Mouse (Mus musculus) embryonic facial prominence, embryonic 10.5 days (tissue): ENCODE data around the gene Pigg. TPM values are rescaled to one million over a fixed set of nuclear protein-coding genes. Genes with fewer than 3 reads are reported as not detected.

Experiments used
- DNase-seq: peaks from one replicate; pipeline ENCODE4 v3.0.0-alpha.2; 2017; ENCODE audit warnings: low spot score
- H3K27ac ChIP-seq: fragments of 300-500 bp; sonication (generic); replicated peaks from 2 replicates; pipeline ENCODE4 v1.5.1; 2016; ENCODE audit warnings: mild to moderate bottlenecking
- H3K27me3 ChIP-seq: fragments of 300-500 bp; sonication (generic); replicated peaks from 2 replicates; pipeline ENCODE4 v1.6.1; 2016; ENCODE audit warnings: low read depth, mild to moderate bottlenecking; ENCODE audit not compliant: poor library complexity, severe bottlenecking
- H3K36me3 ChIP-seq: fragments of 300-500 bp; sonication (generic); replicated peaks from 2 replicates; pipeline ENCODE4 v1.6.1; 2016; ENCODE audit warnings: mild to moderate bottlenecking, moderate library complexity
- H3K4me1 ChIP-seq: fragments of 300-500 bp; sonication (generic); 2 replicates; pipeline ENCODE4 v1.6.1; 2016
- H3K4me3 ChIP-seq: fragments of 300-500 bp; sonication (generic); 2 replicates; pipeline ENCODE4 v1.5.1; 2016; ENCODE audit warnings: mild to moderate bottlenecking, moderate library complexity
- H3K9me3 ChIP-seq: fragments of 300-500 bp; sonication (generic); 2 replicates; pipeline ENCODE4 v1.6.1; 2016; ENCODE audit warnings: mild to moderate bottlenecking
- WGBS: fragments of 180-500 bp; shearing (Covaris S2); methylation state at CpG from one replicate; pipeline ENCODE4 v1.1.7; 2016; 5-methylcytosine and 5-hydroxymethylcytosine counted together
- polyA plus RNA-seq: library from polyadenylated mRNA; unstranded; fragments of >200 nt; fragmentation: Nextera tagmentation; extraction: Ambion mirVana; gene quantifications from 2 replicates; pipeline ENCODE4 v1.2.1, GENCODE M21; 2016

The Pigg gene
- polyA plus RNA-seq, 1 experiment from 2014 or later, result 6.4 TPM

DNA sequence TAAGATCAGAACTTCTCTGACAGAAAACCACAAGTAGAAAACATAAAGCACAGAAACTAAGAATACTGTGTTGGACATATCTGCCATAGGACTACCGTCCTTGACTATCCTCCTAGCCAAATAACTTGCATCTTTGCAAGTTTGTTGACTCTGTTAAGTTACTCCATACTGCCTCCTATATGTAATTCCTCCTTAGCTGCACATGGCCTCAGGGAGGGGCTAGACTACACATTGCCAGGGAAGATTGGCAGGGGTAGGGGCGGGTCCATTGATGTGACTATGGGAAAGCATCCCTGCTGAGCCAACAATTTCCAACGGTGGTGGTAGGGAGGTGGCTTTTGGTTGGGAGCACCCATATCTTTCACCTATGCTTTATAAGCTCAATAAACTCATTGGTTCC lies 49.9 kb downstream of the Pigg start:
- peaks cover 54% of the 10 kb centered on the region for H3K27me3 ChIP-seq
- WGBS, result 26% methylated on average over 3 of the region's 3 CpGs
- H3K9me3 ChIP-seq, result 0 out of 2 replicates have a peak, but pooled peaks cover 2% of the 10 kb centered on the region
- H3K4me1 ChIP-seq, result peaks cover 11% of the 10 kb centered on the region
- no peak overlapping the region for H3K27ac ChIP-seq
- H3K36me3 ChIP-seq, result no peaks in the 10 kb centered on the region
- no peak for DNase-seq
- no peak overlapping the region for H3K4me3 ChIP-seq

DNA sequence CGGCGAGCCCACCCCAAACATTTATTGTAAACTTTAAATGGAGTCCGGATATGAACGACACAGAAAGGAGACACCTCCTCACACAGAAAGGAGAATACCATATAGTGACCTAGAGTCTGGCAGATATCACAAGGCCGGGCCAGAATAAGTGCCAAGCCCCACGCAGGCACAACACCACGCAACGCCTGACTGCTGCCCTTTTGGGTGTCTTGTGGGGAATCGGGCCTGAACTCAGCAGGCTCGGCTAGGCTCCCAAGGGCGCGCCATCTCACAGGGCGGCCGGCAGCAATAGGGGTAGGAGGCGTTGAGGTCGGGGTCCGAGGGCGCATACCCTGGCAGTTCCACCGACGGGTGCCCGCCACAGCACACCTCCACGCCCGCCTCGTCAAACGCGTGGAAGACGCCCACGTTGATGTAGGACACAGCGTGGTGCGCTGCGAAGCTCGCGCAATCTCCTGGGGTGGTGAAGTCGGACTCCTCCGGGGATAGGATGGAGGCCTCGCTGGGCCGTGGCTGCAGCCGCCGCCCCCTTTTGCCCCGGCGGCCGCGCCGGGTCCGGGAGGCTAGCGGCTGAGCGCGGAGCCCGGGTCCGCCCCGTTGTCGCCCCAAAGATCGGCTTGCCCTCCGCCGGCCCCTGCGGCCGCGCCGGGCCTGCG lies 54.0 kb downstream of the Pigg start:
- peaks cover 27% of the 10 kb centered on the region for H3K4me1 ChIP-seq
- H3K9me3 ChIP-seq, result no peaks in the 10 kb centered on the region
- no peaks in the 10 kb centered on the region for H3K36me3 ChIP-seq
- 2% methylated on average over 60 of the region's 60 CpGs for WGBS
- peak overlapping the region; percentile 63 for H3K4me3 ChIP-seq
- no peak for DNase-seq
- H3K27ac ChIP-seq, result no peak overlapping the region
- H3K27me3 ChIP-seq, result peaks cover 96% of the 10 kb centered on the region

DNA sequence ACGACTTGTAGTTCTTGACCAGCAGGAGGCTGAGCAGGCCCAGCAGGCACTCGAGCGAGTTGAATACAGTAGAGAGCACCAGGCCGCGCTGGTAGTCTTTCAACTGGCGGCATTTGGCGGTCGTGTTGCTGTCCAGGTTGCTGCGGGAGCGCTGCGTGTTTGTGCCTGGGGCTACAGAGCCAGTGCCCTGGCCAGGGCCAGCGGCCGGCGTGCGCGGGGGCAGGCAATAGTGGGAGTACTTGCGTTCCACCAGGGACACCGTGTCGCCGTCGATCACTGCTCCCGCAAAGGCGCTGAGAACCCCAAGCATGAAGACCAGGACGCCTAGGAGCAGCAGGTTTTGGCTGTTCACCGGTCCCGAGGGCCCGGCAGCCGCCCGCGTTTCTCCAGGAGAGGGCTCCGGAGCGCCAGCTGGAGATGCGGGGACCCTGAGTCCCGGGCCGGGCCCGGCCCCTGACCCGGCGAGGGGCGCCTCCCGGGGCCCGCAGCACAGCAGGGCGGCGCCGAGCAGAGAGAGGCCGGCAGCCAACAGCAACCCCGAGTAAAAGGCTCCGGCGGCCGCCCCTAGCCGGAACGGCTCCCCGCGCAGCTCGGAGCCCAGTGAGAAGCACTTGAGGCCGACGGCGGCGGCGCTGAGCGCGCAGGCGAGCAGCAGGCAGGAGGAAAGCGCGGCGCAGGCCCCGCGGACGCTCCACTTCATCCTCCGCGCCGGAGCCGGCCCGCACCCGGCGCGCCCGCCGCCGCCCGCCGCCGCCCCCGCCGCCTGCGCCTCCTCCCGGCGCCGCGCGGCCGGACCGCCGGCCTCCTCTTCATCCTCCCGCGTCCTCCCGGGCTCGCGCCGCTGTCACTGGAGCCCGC lies 54.8 kb downstream of the Pigg start:
- peak; percentile 75 for DNase-seq
- Histone ChIP-seq H3K4me1 (peaks cover 27% of the 10 kb centered on the region), H3K36me3 (no peaks in the 10 kb centered on the region), H3K9me3 (no peaks in the 10 kb centered on the region), H3K27me3 (peaks cover 99% of the 10 kb centered on the region), H3K4me3 (peak overlapping the region; percentile 63), H3K27ac (0 out of 2 replicates have a peak overlapping the region, but pooled peaks have one; percentile 44)
- under 1% methylated on average over 100 of the region's 100 CpGs for WGBS

DNA sequence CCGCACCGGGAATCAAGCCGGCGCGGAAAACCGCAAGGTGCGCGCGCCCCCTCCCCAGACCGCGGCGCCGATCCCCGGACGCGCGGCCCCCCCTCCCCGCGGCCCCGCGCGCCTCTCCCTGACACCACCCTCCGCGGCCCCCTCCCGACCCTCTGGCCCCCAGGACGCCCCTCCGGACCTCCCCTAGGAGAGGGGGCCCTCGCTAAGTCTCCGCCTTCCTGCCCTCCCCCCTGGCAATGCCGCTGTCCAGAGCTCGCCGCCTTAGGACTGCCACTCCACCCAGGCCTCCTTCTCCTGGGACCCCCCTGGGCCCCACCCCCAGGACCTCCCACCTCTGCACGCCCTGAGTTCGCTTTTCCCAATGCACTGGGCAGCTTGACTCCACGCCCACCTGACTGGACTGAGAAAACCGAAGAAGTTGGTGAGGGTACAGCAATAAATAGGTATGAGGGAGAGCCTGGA lies 55.5 kb downstream of the Pigg start, which contains the start of gene Gm42517:
TSS of gene Gm42517 (minus strand) at position 52 of the 462 bp plus-strand sequence.
- Histone ChIP-seq H3K4me1 (peaks cover 27% of the 10 kb centered on the region), H3K36me3 (no peaks in the 10 kb centered on the region), H3K27me3 (peaks cover 100% of the 10 kb centered on the region), H3K4me3 (peak within 1 kb of the TSS; percentile 63), H3K9me3 (no peaks in the 10 kb centered on the region), H3K27ac (0 out of 2 replicates have a peak within 1 kb of the TSS, but pooled peaks have one; percentile 44)
- peak; percentile 47 for DNase-seq
- WGBS, result 2% methylated on average over 30 of the region's 36 CpGs

DNA sequence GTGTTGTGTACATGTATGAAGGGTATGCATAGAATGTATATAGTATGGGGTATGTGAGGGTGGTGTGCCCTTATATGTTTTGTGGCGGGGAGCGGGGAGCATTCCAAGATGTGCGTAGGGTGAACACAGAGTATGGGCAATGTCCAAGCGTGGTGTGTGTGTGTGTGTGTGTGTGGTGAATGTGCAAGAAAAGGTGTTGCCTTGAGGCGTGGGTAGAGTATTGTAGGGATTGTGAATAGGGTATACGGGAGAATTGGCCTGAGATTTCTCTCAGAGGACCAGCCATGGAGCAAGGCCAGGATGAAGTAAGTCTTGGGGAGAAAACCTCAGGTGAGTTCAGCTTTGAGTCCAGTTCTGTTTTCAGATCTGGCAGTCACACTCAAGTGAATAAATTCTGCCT lies 56.0 kb downstream of the Pigg start:
- peak overlapping the region; percentile 48 for H3K4me3 ChIP-seq
- no peaks in the 10 kb centered on the region for H3K36me3 ChIP-seq
- H3K4me1 ChIP-seq, result peaks cover 27% of the 10 kb centered on the region
- DNase-seq, result peak; percentile 36
- 5% methylated on average over 6 of the region's 6 CpGs for WGBS
- H3K27me3 ChIP-seq, result peaks cover 100% of the 10 kb centered on the region
- H3K9me3 ChIP-seq, result no peaks in the 10 kb centered on the region
- H3K27ac ChIP-seq, result no peak overlapping the region

DNA sequence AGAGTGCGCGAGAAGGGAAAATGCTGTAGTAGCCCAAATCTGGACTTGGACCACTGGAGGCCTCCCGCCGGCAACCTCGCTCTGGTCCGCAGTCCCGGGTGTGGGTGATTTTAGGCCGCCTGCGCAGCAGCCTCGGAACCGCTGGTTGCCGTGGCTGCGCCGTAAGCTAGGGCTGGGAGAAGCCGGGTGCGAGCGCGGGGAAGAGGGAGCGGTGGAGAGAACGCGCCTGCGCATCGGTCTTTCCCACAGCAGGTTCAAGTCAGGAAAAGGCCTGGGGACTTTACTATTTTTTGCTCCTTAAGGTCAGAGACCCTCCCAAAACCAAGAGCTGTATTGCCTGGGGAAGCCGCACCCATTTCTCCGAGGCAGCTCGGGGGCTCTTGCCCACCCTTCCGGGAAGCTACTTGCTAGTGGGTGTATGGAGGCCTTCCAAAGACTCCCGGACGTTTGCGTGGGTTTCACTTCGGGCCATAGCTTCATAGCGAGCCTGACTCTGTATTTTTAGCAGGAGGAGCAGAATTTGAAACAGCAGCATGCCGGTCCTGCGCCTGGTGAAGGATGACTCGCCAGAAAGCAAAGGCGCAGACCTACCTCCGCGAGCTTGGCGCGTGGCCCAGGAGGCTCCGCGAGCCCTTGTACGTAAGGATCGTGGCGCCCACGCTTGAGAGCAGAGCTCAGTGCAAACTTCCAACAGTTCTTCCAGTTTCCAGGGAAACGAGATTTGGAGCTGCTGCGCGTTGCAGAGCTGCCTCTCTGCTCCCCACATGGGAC lies 56.6 kb downstream of the Pigg start:
- H3K4me3 ChIP-seq, result peak overlapping the region; percentile 48
- no peak overlapping the region for H3K27ac ChIP-seq
- under 1% methylated on average over 49 of the region's 49 CpGs for WGBS
- no peaks in the 10 kb centered on the region for H3K9me3 ChIP-seq
- DNase-seq, result peak; percentile 61
- no peaks in the 10 kb centered on the region for H3K36me3 ChIP-seq
- peaks cover 100% of the 10 kb centered on the region for H3K27me3 ChIP-seq
- H3K4me1 ChIP-seq, result peaks cover 27% of the 10 kb centered on the region

DNA sequence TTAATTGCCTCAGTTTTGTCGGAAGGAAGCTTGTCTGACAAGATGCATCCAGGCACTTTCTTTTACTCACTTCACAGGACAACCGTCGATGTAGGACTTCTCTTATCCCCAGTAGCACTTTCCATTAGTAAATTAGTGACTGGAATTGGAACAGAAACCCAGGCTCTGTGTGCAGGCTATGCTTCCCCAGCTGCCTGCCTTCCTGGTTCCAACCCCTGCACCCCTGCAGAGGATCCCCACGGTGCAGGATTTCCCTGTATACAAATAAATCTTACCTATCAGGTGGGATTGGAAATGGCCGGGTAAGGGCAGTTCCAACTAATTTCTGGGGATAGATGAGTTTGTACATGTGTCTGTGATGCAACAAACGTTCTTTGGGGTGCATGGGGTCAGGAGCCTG lies 57.6 kb downstream of the Pigg start:
- Histone ChIP-seq H3K27ac (no peak overlapping the region), H3K36me3 (no peaks in the 10 kb centered on the region), H3K4me3 (no peak overlapping the region), H3K4me1 (peaks cover 30% of the 10 kb centered on the region), H3K9me3 (no peaks in the 10 kb centered on the region), H3K27me3 (peaks cover 95% of the 10 kb centered on the region)
- peak; percentile 13 for DNase-seq
- WGBS, result 3% methylated on average over 6 of the region's 6 CpGs

DNA sequence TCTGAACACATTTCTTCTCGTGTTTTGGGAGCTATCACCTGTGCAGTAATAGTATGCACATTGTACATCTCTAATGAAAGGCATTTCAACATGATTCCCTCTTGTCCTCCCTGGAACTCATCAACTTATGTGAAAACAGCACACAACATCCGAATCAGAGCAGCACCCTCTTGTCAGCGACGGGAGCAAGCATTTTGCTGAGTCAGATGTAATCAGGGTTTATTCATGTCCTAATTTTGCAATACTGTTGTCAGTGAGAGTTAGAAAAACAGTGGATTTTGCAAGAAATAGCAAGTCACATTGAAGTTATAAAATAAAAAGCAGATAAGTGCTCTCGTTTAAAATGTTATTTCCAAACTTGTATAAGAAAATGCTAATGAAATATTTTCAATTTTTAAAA lies 61.7 kb downstream of the Pigg start:
- Histone ChIP-seq H3K27me3 (peaks cover 57% of the 10 kb centered on the region), H3K27ac (no peak overlapping the region), H3K36me3 (no peaks in the 10 kb centered on the region), H3K4me3 (no peak overlapping the region), H3K9me3 (no peaks in the 10 kb centered on the region), H3K4me1 (peaks cover 7% of the 10 kb centered on the region)
- DNase-seq, result no peak
- 75% methylated on average over 5 of the region's 5 CpGs for WGBS

DNA sequence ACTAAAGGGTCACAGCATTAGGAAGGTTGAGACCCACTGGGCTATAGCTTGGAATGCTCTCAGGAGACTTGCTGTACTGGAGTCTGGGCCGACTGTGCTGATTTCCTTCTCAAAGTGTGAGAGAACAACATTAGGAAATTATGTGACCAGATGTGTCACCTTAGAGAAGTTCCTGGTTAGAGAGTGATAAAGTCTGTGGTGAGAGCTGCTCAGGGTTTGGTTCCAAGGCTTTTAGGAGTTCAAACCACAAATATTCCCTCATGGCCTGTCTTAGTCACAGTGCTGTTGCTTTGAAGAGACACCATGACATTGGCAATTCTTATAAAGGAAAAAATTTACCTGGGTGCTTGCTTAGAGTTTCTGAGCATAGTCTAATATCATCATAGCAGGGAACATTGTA lies 63.6 kb downstream of the Pigg start:
- Histone ChIP-seq H3K36me3 (no peaks in the 10 kb centered on the region), H3K4me1 (peaks cover 3% of the 10 kb centered on the region; the same call in 1 of the 2 replicates), H3K27me3 (peaks cover 41% of the 10 kb centered on the region), H3K27ac (no peak overlapping the region), H3K9me3 (no peaks in the 10 kb centered on the region), H3K4me3 (no peak overlapping the region)
- DNase-seq, result no peak
- 73% methylated on average over 1 of the region's 1 CpGs for WGBS

DNA sequence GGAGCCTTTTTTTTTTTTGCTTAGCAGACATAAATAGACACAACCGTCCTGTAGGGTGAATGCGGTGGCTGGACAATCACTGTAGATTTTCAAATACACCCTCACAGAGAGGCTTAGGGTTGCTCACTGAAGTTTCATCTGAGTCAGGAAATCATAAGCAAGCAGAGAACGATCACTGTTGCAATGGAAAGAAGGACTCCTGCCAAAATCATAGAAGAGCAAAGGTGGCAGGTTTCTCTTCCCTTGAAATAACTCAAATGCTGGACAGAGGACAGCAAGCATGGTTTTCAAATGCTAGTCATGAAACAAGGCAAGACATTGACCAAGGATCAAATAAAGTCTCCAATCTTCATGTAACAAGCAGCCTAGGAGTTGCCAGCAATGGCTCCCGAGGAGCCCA lies 65.9 kb downstream of the Pigg start:
- WGBS, result 89% methylated on average over 4 of the region's 4 CpGs
- H3K9me3 ChIP-seq, result no peaks in the 10 kb centered on the region
- H3K27ac ChIP-seq, result no peak overlapping the region
- H3K4me1 ChIP-seq, result peaks cover 3% of the 10 kb centered on the region; the same call in 1 of the 2 replicates
- DNase-seq, result no peak
- no peaks in the 10 kb centered on the region for H3K36me3 ChIP-seq
- peaks cover 18% of the 10 kb centered on the region for H3K27me3 ChIP-seq
- no peak overlapping the region for H3K4me3 ChIP-seq

DNA sequence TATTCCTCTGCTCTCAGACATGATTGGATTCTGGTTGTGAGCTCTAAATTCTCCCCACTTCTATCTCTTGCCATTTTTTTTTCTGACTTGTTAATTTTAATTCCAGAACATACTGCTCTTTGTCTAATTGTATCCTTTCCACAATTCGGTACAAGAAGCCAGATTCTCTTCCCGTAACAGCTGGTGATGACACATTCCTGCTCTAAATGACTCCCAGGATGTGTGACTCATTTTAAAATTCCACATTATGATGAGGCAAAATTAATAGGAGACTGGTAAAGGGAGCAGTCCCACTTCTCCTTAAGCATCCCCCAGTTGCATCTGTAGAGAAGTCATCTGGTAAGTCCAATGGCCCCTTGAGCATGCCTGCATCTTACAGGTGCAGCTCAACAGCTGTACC lies 73.2 kb downstream of the Pigg start:
- Histone ChIP-seq H3K9me3 (no peaks in the 10 kb centered on the region), H3K4me3 (no peak overlapping the region), H3K36me3 (no peaks in the 10 kb centered on the region), H3K27me3 (no peaks in the 10 kb centered on the region), H3K27ac (no peak overlapping the region), H3K4me1 (no peaks in the 10 kb centered on the region)
- WGBS, result 83% methylated on average over 2 of the region's 2 CpGs
- no peak for DNase-seq

DNA sequence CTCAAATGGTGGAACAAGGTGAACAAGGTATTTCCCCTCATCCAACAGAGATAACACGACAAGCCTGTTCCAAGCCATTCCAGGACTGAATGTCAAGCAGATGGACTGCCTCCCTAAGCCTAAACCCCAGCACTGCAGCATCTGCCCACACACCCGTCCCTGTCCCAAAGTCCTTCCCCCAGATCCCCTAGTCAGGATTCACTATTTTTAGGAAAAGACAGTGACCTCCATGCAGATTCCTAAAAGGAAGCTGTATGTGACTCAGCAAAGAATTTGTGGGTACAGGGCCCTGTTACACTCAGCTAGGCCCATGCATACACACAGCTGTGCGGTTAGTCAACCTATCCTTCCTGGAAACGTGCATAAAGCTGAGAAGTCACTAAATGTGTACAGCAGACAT lies 74.0 kb downstream of the Pigg start:
- no peak for DNase-seq
- 76% methylated on average over 4 of the region's 4 CpGs for WGBS
- no peaks in the 10 kb centered on the region for H3K9me3 ChIP-seq
- H3K4me3 ChIP-seq, result no peak overlapping the region
- no peaks in the 10 kb centered on the region for H3K27me3 ChIP-seq
- H3K4me1 ChIP-seq, result no peaks in the 10 kb centered on the region
- H3K27ac ChIP-seq, result no peak overlapping the region
- no peaks in the 10 kb centered on the region for H3K36me3 ChIP-seq
